Mouse (Mus musculus): ENCODE measurements around the gene Hsd11b1. TPM values are rescaled to one million over a fixed set of nuclear protein-coding genes. Genes with fewer than 3 reads are reported as not detected.

The Hsd11b1 gene
- polyA plus RNA-seq, 1 experiment from 2014 or later, result 3.0 TPM

DNA sequence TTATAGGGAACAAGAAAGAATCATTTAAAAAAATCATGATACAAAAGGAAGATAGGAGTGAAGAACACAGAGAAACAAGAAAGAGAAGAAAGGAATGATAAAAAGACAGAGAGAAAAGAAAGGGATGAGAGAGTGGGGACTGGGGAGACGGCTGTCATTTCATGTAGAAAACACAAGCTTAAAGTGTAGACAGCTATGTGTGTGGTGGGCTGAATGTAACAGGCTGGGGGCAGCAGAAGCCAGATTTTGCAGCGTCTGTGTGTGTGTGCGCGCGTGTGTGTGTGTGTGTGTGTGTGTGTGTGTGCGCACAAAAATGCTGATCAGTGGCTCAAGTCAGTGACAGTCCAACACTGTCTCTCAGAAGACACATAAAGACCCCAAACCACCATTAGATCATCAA lies 19.6 kb downstream of the Hsd11b1 start:
- DNase-seq (ENCODE audit: low spot score), result no peak
- no peaks in the 10 kb centered on the region for H3K4me1 ChIP-seq (replicated peaks; ENCODE audit: control insufficient read depth, insufficient read depth)
- no peak overlapping the region for H3K4me3 ChIP-seq (ENCODE audit: low read depth, low read length)
- H3K36me3 ChIP-seq (ENCODE audit: control insufficient read depth, insufficient read depth, low read length), result no peaks in the 10 kb centered on the region
- H3K9me3 ChIP-seq (ENCODE audit: control insufficient read depth, low read length), result no peaks in the 10 kb centered on the region
- H3K9ac ChIP-seq (ENCODE audit: low read length), result no peak overlapping the region
- TF ChIP-seq EP300 (optimal IDR thresholded peaks at IDR 0.05) (no peak), CTCF (IDR thresholded peaks at IDR 0.05; ENCODE audit: low read depth) (no peak)
- H3K27ac ChIP-seq (replicated peaks), result no peak overlapping the region
- ATAC-seq (ENCODE audit: low FRiP score, low TSS enrichment), result no peak
- WGBS, result 81% methylated on average over 6 of the region's 6 CpGs
- no peak overlapping the region for H3K4me2 ChIP-seq (replicated peaks; ENCODE audit: low read depth)
- no peaks in the 10 kb centered on the region for H3K27me3 ChIP-seq (ENCODE audit: control insufficient read depth, insufficient read depth, low read length)

- no peak overlapping the region for H3K4me2 ChIP-seq (replicated peaks; ENCODE audit: low read depth)
- DNase-seq (ENCODE audit: low spot score) (no peak), ATAC-seq (ENCODE audit: low FRiP score, low TSS enrichment) (no peak)
- H3K27me3 ChIP-seq (ENCODE audit: control insufficient read depth, insufficient read depth, low read length), result no peaks in the 10 kb centered on the region
- no peak overlapping the region for H3K9ac ChIP-seq (ENCODE audit: low read length)
- TF ChIP-seq CTCF (IDR thresholded peaks at IDR 0.05; ENCODE audit: low read depth), result no peak
- TF ChIP-seq EP300 (optimal IDR thresholded peaks at IDR 0.05), result no peak
- no peaks in the 10 kb centered on the region for H3K36me3 ChIP-seq (ENCODE audit: control insufficient read depth, insufficient read depth, low read length)
- no peak overlapping the region; the same call in 1 of the 2 replicates for H3K27ac ChIP-seq (replicated peaks)
- 42% methylated on average over 10 of the region's 10 CpGs for WGBS
- H3K4me3 ChIP-seq (ENCODE audit: low read depth, low read length), result no peak overlapping the region
- no peaks in the 10 kb centered on the region for H3K4me1 ChIP-seq (replicated peaks; ENCODE audit: control insufficient read depth, insufficient read depth)
- H3K9me3 ChIP-seq (ENCODE audit: control insufficient read depth, low read length), result no peaks in the 10 kb centered on the region
These were observed 20.2 kb downstream of the Hsd11b1 start for GRCm38 (mm10) chr1:193243571-193244193.

GRCm38 (mm10) chr1:193242863-193243262 lies 21.0 kb downstream of the Hsd11b1 start:
- DNase-seq (ENCODE audit: low spot score) (no peak), ATAC-seq (ENCODE audit: low FRiP score, low TSS enrichment) (no peak; the same call in 1 of the 2 replicates)
- peak overlapping the region; percentile 24; the same call in 1 of the 2 replicates for H3K27ac ChIP-seq (replicated peaks)
- TF ChIP-seq CTCF (IDR thresholded peaks at IDR 0.05; ENCODE audit: low read depth) (no peak), EP300 (optimal IDR thresholded peaks at IDR 0.05) (no peak)
- H3K4me2 ChIP-seq (replicated peaks; ENCODE audit: low read depth), result no peak overlapping the region
- H3K4me1 ChIP-seq (replicated peaks; ENCODE audit: control insufficient read depth, insufficient read depth), result no peaks in the 10 kb centered on the region
- H3K4me3 ChIP-seq (ENCODE audit: low read depth, low read length), result no peak overlapping the region
- WGBS, result 66% methylated on average over 4 of the region's 4 CpGs
- no peaks in the 10 kb centered on the region for H3K27me3 ChIP-seq (ENCODE audit: control insufficient read depth, insufficient read depth, low read length)
- H3K36me3 ChIP-seq (ENCODE audit: control insufficient read depth, insufficient read depth, low read length), result no peaks in the 10 kb centered on the region
- H3K9ac ChIP-seq (ENCODE audit: low read length), result no peak overlapping the region
- no peaks in the 10 kb centered on the region for H3K9me3 ChIP-seq (ENCODE audit: control insufficient read depth, low read length)

GRCm38 (mm10) chr1:193242238-193242637 lies 21.6 kb downstream of the Hsd11b1 start:
- 35% methylated on average over 8 of the region's 8 CpGs for WGBS

GRCm38 (mm10) chr1:193241436-193241835 lies 22.4 kb downstream of the Hsd11b1 start:
- Histone ChIP-seq H3K4me2 (replicated peaks; ENCODE audit: low read depth) (no peak overlapping the region), H3K4me3 (ENCODE audit: low read depth, low read length) (no peak overlapping the region), H3K27ac (replicated peaks) (no peak overlapping the region), H3K9ac (ENCODE audit: low read length) (no peak overlapping the region), H3K4me1 (replicated peaks; ENCODE audit: control insufficient read depth, insufficient read depth) (no peaks in the 10 kb centered on the region), H3K27me3 (ENCODE audit: control insufficient read depth, insufficient read depth, low read length) (no peaks in the 10 kb centered on the region), H3K9me3 (ENCODE audit: control insufficient read depth, low read length) (no peaks in the 10 kb centered on the region), H3K36me3 (ENCODE audit: control insufficient read depth, insufficient read depth, low read length) (no peaks in the 10 kb centered on the region)
- WGBS, result 84% methylated on average over 4 of the region's 4 CpGs
- ATAC-seq (ENCODE audit: low FRiP score, low TSS enrichment), result no peak
- DNase-seq (ENCODE audit: low spot score), result no peak
- TF ChIP-seq CTCF (IDR thresholded peaks at IDR 0.05; ENCODE audit: low read depth), result no peak
- TF ChIP-seq EP300 (optimal IDR thresholded peaks at IDR 0.05), result no peak

More at GRCm38 (mm10) chr1:193242238-193242637, 21.6 kb downstream of the Hsd11b1 start:
- Histone ChIP-seq H3K4me2 (replicated peaks; ENCODE audit: low read depth) (no peak overlapping the region), H3K27ac (replicated peaks) (no peak overlapping the region), H3K9me3 (ENCODE audit: control insufficient read depth, low read length) (no peaks in the 10 kb centered on the region), H3K9ac (ENCODE audit: low read length) (no peak overlapping the region), H3K27me3 (ENCODE audit: control insufficient read depth, insufficient read depth, low read length) (no peaks in the 10 kb centered on the region), H3K36me3 (ENCODE audit: control insufficient read depth, insufficient read depth, low read length) (no peaks in the 10 kb centered on the region), H3K4me3 (ENCODE audit: low read depth, low read length) (no peak overlapping the region), H3K4me1 (replicated peaks; ENCODE audit: control insufficient read depth, insufficient read depth) (no peaks in the 10 kb centered on the region)
- TF ChIP-seq CTCF (IDR thresholded peaks at IDR 0.05; ENCODE audit: low read depth), result no peak
- TF ChIP-seq EP300 (optimal IDR thresholded peaks at IDR 0.05), result peak; percentile 34
- DNase-seq (ENCODE audit: low spot score), result peak; percentile 28
- ATAC-seq (ENCODE audit: low FRiP score, low TSS enrichment), result peak; percentile 93

- H3K9ac ChIP-seq (ENCODE audit: low read length), result no peak overlapping the region
- no peak overlapping the region for H3K27ac ChIP-seq (replicated peaks)
- TF ChIP-seq EP300 (optimal IDR thresholded peaks at IDR 0.05), result no peak
- no peak for TF ChIP-seq CTCF (IDR thresholded peaks at IDR 0.05; ENCODE audit: low read depth)
- WGBS, result 54% methylated on average over 4 of the region's 4 CpGs
- H3K36me3 ChIP-seq (ENCODE audit: control insufficient read depth, insufficient read depth, low read length), result no peaks in the 10 kb centered on the region
- H3K4me1 ChIP-seq (replicated peaks; ENCODE audit: control insufficient read depth, insufficient read depth), result no peaks in the 10 kb centered on the region
- H3K27me3 ChIP-seq (ENCODE audit: control insufficient read depth, insufficient read depth, low read length), result no peaks in the 10 kb centered on the region
- no peak for DNase-seq (ENCODE audit: low spot score)
- H3K9me3 ChIP-seq (ENCODE audit: control insufficient read depth, low read length), result no peaks in the 10 kb centered on the region
- ATAC-seq (ENCODE audit: low FRiP score, low TSS enrichment), result no peak
- no peak overlapping the region for H3K4me3 ChIP-seq (ENCODE audit: low read depth, low read length)
- no peak overlapping the region for H3K4me2 ChIP-seq (replicated peaks; ENCODE audit: low read depth)
These were observed 25.4 kb downstream of the Hsd11b1 start for GRCm38 (mm10) chr1:193238426-193238825.
